Mouse (Mus musculus) limb, embryonic 11.5 days (tissue): ENCODE results near the gene Ppp2r5b. TPM values are rescaled to one million over a fixed set of nuclear protein-coding genes. Genes with fewer than 3 reads are reported as not detected.

Source experiments
- ATAC-seq: fragments of 200-750 bp; cut with Nextera tagmentation; 2 replicates; pipeline ENCODE4 v1.8.0; 2017; ENCODE audit warnings: low read depth; ENCODE audit not compliant: insufficient number of reproducible peaks, low FRiP score, low TSS enrichment
- DNase-seq: peaks from one replicate; pipeline ENCODE4 v3.0.0-alpha.2; 2015; ENCODE audit warnings: low spot score
- H3K27ac ChIP-seq: fragments of 300-500 bp; sonication (generic); replicated peaks from 2 replicates; pipeline ENCODE4 v1.5.1; 2014; ENCODE audit warnings: low read depth, mild to moderate bottlenecking, low read length
- H3K27me3 ChIP-seq: fragments of 300-500 bp; sonication (generic); 2 replicates; pipeline ENCODE4 v1.6.1; 2014; ENCODE audit warnings: mild to moderate bottlenecking, low read length, mixed read lengths; ENCODE audit not compliant: control insufficient read depth, insufficient read depth
- H3K36me3 ChIP-seq: fragments of 300-500 bp; sonication (generic); 2 replicates; pipeline ENCODE4 v1.6.1; 2014; ENCODE audit warnings: mild to moderate bottlenecking, low read length, moderate library complexity, mixed read lengths; ENCODE audit not compliant: control insufficient read depth, insufficient read depth
- H3K4me1 ChIP-seq: fragments of 300-500 bp; sonication (generic); 2 replicates; pipeline ENCODE4 v1.6.1; 2014; ENCODE audit warnings: low read length, mixed read lengths; ENCODE audit not compliant: control insufficient read depth, insufficient read depth
- H3K4me2 ChIP-seq: fragments of 300-500 bp; sonication (generic); 2 replicates; pipeline ENCODE4 v1.6.1; 2014; ENCODE audit warnings: low read depth, mild to moderate bottlenecking, moderate library complexity; ENCODE audit not compliant: severe bottlenecking
- H3K4me3 ChIP-seq: fragments of 300-500 bp; sonication (generic); 2 replicates; pipeline ENCODE4 v1.5.1; 2014; ENCODE audit warnings: low read depth, low read length
- H3K9ac ChIP-seq: fragments of 300-500 bp; sonication (generic); 2 replicates; pipeline ENCODE4 v1.6.1; 2014; ENCODE audit warnings: mild to moderate bottlenecking, low read length
- H3K9me3 ChIP-seq: fragments of 300-500 bp; sonication (generic); 2 replicates; pipeline ENCODE4 v1.6.1; 2016; ENCODE audit warnings: low read length; ENCODE audit not compliant: control insufficient read depth
- WGBS: fragments of 180-500 bp; shearing (Covaris S2); extraction: QIAGEN DNeasy Blood & Tissue Kit; methylation state at CpG from one replicate; pipeline ENCODE4 v1.1.7; 2014; 5-methylcytosine and 5-hydroxymethylcytosine counted together
- polyA plus RNA-seq: library from polyadenylated mRNA; unstranded; fragments of >200 nt; fragmentation: Nextera tagmentation; extraction: Ambion mirVana; gene quantifications from 2 replicates; pipeline ENCODE4 v1.2.1, GENCODE M21; 2014

Ppp2r5b gene
- polyA plus RNA-seq, 1 experiment from 2014 or later = 18.6 TPM

DNA sequence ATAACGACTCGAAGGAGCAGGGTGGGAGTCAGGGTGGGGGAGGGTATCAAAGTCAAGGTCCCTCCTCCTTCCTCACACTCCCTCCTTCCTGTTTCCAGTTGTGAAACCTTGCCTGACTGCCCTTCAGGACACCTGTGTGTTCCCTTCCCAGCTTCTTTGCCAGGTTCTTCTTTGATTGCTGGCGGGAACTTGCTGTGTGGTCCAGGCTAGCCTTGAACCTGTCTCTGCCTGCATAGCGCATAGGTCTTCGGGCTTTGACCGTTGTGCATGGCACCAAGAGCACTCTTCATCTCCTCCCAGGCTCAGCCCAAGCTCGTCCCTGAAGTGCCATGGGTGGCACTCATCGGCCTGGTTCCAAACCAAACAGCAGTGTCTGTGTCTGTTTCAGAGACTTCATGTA, 29.3 kb upstream of the Ppp2r5b start:
- no peak for DNase-seq
- Histone ChIP-seq H3K9ac (no peak overlapping the region), H3K27me3 (no peaks in the 10 kb centered on the region), H3K4me3 (no peak overlapping the region), H3K27ac (no peak overlapping the region), H3K4me2 (no peak overlapping the region), H3K36me3 (peaks cover 5% of the 10 kb centered on the region), H3K9me3 (peaks cover 2% of the 10 kb centered on the region; the same call in 1 of the 2 replicates), H3K4me1 (no peaks in the 10 kb centered on the region)
- 87% methylated on average over 8 of the region's 8 CpGs for WGBS
- ATAC-seq = no peak

DNA sequence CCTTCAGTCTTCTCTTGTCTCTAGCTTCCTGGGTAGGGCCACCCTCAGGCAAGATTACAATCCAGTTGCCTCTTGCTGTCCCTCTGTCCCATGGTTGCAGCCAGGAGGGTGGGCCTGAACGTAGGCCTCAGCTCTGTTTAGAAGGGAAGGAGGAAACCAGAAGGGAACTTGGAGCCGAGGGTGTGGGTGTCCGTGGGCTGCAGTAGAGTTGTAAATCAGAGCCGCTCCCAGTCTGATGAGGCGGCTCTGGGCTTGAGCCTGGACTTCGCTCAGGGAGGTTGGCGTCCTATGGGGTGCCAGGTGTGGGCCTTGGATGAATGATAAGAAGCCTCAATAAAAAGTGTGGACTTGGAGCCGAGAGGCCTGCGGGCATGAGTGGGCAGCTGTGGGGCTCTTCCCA, 28.5 kb upstream of the Ppp2r5b start:
- DNase-seq (no peak), ATAC-seq (no peak)
- peaks cover 2% of the 10 kb centered on the region; the same call in 1 of the 2 replicates for H3K9me3 ChIP-seq
- WGBS = 65% methylated on average over 9 of the region's 9 CpGs
- no peaks in the 10 kb centered on the region for H3K27me3 ChIP-seq
- H3K36me3 ChIP-seq = peaks cover 7% of the 10 kb centered on the region
- no peaks in the 10 kb centered on the region for H3K4me1 ChIP-seq
- H3K4me2 ChIP-seq = no peak overlapping the region
- H3K27ac ChIP-seq = no peak overlapping the region
- H3K4me3 ChIP-seq = no peak overlapping the region
- H3K9ac ChIP-seq = no peak overlapping the region

DNA sequence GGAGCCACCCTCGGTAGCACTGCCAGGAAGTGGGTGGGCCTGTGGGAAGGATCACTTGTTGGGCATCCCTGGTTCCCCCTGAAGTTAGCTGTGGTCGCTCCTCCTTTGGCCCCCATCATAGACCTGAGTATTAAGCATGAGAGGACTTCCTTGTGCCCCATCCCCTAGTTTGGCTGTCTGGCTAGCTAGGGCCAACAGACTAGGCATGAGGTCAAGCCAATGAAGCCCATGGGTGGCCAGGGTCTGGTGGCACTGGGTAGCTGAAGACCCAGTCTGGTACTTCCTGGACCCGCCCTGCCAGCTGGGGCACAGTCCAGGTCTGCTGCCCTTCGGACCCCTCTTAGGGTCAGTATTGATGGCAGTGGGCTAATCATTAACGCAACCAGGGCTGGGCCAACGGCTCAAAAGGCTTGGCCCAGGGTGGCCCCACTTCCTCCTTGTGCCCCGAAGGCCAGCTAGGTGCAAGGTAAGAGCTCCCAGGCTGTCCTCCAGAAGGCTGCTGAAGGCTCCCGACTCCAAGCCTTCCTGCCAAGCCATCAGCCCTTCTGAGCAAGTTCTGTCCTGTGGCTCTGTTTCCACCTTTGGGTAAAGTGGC, 27.3 kb upstream of the Ppp2r5b start:
- ATAC-seq (no peak), DNase-seq (no peak)
- Histone ChIP-seq H3K4me2 (no peak overlapping the region), H3K9ac (no peak overlapping the region), H3K27me3 (no peaks in the 10 kb centered on the region), H3K36me3 (peaks cover 15% of the 10 kb centered on the region), H3K27ac (no peak overlapping the region), H3K4me1 (no peaks in the 10 kb centered on the region), H3K9me3 (peaks cover 2% of the 10 kb centered on the region; the same call in 1 of the 2 replicates), H3K4me3 (no peak overlapping the region)
- 92% methylated on average over 8 of the region's 8 CpGs for WGBS

DNA sequence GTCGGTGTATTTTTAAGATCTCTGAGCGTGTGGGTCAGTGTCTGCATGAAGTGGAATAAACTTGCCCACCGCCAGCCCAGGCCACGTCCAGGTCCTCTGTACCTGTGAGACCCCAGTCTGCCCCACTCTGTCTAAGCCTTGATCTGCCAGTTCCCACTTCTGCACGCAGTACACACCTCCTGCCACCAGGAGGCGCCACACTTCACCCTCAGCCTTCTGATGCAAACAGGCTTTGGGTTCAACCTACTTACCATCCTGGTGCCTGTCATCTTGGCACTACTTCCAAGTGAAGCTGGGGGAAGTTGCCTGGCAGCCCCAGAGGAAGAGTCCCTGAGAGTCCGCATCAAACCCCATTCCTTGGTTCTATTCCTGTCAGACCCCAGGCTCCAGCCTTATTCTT, 26.6 kb upstream of the Ppp2r5b start:
- Histone ChIP-seq H3K9ac (no peak overlapping the region), H3K27ac (no peak overlapping the region), H3K9me3 (peaks cover 2% of the 10 kb centered on the region; the same call in 1 of the 2 replicates), H3K36me3 (peaks cover 15% of the 10 kb centered on the region), H3K4me1 (no peaks in the 10 kb centered on the region), H3K4me3 (no peak overlapping the region), H3K4me2 (no peak overlapping the region), H3K27me3 (no peaks in the 10 kb centered on the region)
- WGBS = 62% methylated on average over 7 of the region's 7 CpGs
- ATAC-seq = no peak
- peak; percentile 82 for DNase-seq

DNA sequence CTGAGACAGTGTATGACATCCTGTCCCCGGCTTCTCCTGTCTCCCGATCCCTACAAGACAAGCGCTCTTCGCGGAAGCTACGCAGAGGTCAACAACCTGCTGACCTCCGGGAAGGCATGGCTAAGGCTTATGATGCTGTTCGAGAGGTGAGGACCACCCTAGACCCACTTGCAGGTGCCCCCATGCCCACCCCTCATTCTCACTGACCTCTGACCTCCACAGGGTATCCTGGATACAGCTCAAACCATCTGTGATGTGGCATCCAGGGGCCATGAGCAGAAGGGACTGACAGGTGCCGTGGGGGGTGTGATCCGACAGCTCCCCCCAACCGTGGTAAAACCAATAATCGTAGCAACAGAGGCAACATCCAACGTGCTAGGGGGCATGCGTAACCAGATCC, 25.7 kb upstream of the Ppp2r5b start:
- no peak for DNase-seq
- no peak for ATAC-seq
- 93% methylated on average over 14 of the region's 14 CpGs for WGBS
- H3K4me2 ChIP-seq = no peak overlapping the region
- H3K27ac ChIP-seq = no peak overlapping the region
- H3K9me3 ChIP-seq = peaks cover 2% of the 10 kb centered on the region; the same call in 1 of the 2 replicates
- no peak overlapping the region for H3K4me3 ChIP-seq
- H3K36me3 ChIP-seq = peaks cover 17% of the 10 kb centered on the region
- H3K9ac ChIP-seq = no peak overlapping the region
- no peaks in the 10 kb centered on the region for H3K4me1 ChIP-seq
- no peaks in the 10 kb centered on the region for H3K27me3 ChIP-seq

DNA sequence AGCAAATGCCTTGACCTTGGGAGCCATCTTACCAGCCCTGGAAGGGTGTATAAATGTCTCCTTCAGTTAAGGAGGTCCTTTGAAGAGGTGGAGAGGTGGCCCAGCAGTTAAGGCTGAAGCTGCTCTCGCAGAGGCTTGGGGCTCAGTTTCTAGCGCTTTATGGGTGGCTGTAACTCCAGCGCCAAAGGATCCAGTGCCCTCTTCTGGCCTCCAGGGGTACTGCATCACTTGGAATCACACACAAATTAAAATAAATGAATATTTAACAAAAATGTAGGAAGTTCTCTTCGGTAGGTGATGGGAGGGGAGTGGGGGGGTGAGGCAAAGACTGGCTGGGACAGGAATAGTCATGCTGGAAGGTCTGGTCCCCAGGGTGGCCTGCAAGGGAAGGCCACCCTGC, 25.3 kb upstream of the Ppp2r5b start:
- Histone ChIP-seq H3K9me3 (peaks cover 2% of the 10 kb centered on the region; the same call in 1 of the 2 replicates), H3K9ac (no peak overlapping the region), H3K27ac (no peak overlapping the region), H3K4me2 (no peak overlapping the region), H3K4me3 (no peak overlapping the region), H3K4me1 (no peaks in the 10 kb centered on the region), H3K36me3 (peaks cover 19% of the 10 kb centered on the region), H3K27me3 (no peaks in the 10 kb centered on the region)
- ATAC-seq (no peak), DNase-seq (no peak)
- 80% methylated on average over 4 of the region's 4 CpGs for WGBS

DNA sequence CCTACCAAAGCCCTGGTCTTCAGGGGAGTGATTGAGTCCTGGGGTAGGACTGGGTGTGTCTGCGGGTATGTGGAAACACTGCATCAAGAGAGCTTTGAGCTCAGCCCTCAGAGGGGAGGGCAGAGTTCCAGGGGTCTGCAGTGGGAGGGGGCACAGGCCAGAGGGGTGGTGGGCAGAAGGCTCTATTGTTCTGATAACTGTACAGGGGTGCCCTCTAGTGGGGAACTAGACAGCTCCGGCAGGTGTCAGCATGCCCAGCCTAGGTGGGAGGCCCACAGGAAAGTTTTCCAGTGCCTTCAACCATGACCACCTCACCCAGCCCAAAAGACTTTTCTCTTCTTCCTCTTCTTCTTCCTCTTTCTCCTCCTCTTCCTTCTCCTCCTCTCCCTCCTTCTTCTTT, 24.8 kb upstream of the Ppp2r5b start:
- Histone ChIP-seq H3K36me3 (peaks cover 23% of the 10 kb centered on the region), H3K4me2 (no peak overlapping the region), H3K4me1 (no peaks in the 10 kb centered on the region), H3K27ac (no peak overlapping the region), H3K27me3 (no peaks in the 10 kb centered on the region), H3K9ac (no peak overlapping the region), H3K9me3 (peaks cover 2% of the 10 kb centered on the region; the same call in 1 of the 2 replicates), H3K4me3 (no peak overlapping the region)
- WGBS = 81% methylated on average over 2 of the region's 2 CpGs
- no peak for ATAC-seq
- DNase-seq = peak; percentile 53

DNA sequence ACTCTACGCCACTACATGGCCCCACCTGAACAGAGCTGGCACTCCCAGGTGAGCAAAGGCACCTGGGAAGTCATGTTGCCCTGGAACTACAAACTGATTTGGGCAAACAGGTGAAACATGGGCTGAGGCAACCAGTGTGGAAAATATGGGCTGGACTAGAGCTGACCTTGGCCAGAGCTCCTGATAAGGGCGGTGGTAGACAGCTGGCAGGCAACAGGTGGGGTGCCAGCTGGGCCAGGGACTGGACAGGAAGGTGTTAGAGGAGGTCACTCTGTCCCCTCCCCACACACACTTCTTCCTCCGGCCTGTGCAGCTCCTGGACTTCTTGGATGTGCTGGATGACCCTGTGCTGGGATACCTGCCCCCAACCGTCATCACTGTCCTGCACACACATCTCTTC, 17.3 kb upstream of the Ppp2r5b start:
- H3K4me2 ChIP-seq = no peak overlapping the region
- ATAC-seq = no peak
- no peak overlapping the region for H3K4me3 ChIP-seq
- 91% methylated on average over 4 of the region's 4 CpGs for WGBS
- H3K4me1 ChIP-seq = no peaks in the 10 kb centered on the region
- no peak for DNase-seq
- no peak overlapping the region for H3K27ac ChIP-seq
- peaks cover 30% of the 10 kb centered on the region for H3K36me3 ChIP-seq
- H3K9me3 ChIP-seq = no peaks in the 10 kb centered on the region
- no peaks in the 10 kb centered on the region for H3K27me3 ChIP-seq
- H3K9ac ChIP-seq = no peak overlapping the region
